Mouse (Mus musculus) inflammation-experienced regulatory T-cells, adult 6 months (primary cell): ENCODE results near the gene Zfp213. TPM values are rescaled to one million over a fixed set of nuclear protein-coding genes. Genes with fewer than 3 reads are reported as not detected.

Source experiments
- ATAC-seq: one replicate; pipeline ENCODE4 v1.8.0; 2017
- polyA plus RNA-seq, 3 experiments: library from polyadenylated mRNA; unstranded; fragments of 100-300 nt; shearing (Covaris generic); gene quantifications; one replicate each; pipeline ENCODE4 v1.2.1; 2017

Zfp213 gene
- polyA plus RNA-seq, 3 experiments from 2014 or later: 4.0 to 5.5 (median 4.8) TPM

- ATAC-seq: no peak
Measured at GRCm38 (mm10) chr17:23572059-23572458, 8.0 kb upstream of the Zfp213 start.

- ATAC-seq: no peak
Measured at GRCm38 (mm10) chr17:23571084-23571483, 7.0 kb upstream of the Zfp213 start.

GRCm38 (mm10) chr17:23570017-23570416 is 6.0 kb upstream of the Zfp213 start:
- peak; percentile 87 for ATAC-seq

- ATAC-seq: no peak
Measured at GRCm38 (mm10) chr17:23568370-23568769, 4.3 kb upstream of the Zfp213 start.

GRCm38 (mm10) chr17:23566787-23567186 is 2.7 kb upstream of the Zfp213 start:
- ATAC-seq: peak; percentile 19

- no peak for ATAC-seq
Measured at GRCm38 (mm10) chr17:23564368-23564715, 304 bp upstream of the Zfp213 start.

- no peak for ATAC-seq
Measured at GRCm38 (mm10) chr17:23559767-23560166, 4.3 kb downstream of the Zfp213 start.

GRCm38 (mm10) chr17:23555243-23555916 is 8.7 kb downstream of the Zfp213 start:
- ATAC-seq: no peak

- no peak for ATAC-seq
Measured at GRCm38 (mm10) chr17:23554321-23554720, 9.7 kb downstream of the Zfp213 start.

GRCm38 (mm10) chr17:23553634-23554120 is 10.4 kb downstream of the Zfp213 start:
- ATAC-seq: no peak

- ATAC-seq: no peak
Measured at GRCm38 (mm10) chr17:23552896-23553633, 11.0 kb downstream of the Zfp213 start.

GRCm38 (mm10) chr17:23551963-23552362 is 12.1 kb downstream of the Zfp213 start:
- ATAC-seq: no peak

GRCm38 (mm10) chr17:23551416-23551815 is 12.6 kb downstream of the Zfp213 start:
- no peak for ATAC-seq

- ATAC-seq: peak; percentile 50
Measured at GRCm38 (mm10) chr17:23550856-23551255, 13.2 kb downstream of the Zfp213 start.

GRCm38 (mm10) chr17:23550188-23550791 is 13.7 kb downstream of the Zfp213 start:
- ATAC-seq: peak; percentile 53

- no peak for ATAC-seq
Measured at GRCm38 (mm10) chr17:23549441-23549840, 14.6 kb downstream of the Zfp213 start.

- ATAC-seq: no peak
Measured at GRCm38 (mm10) chr17:23548615-23549014, 15.4 kb downstream of the Zfp213 start.

- ATAC-seq: no peak
Measured at GRCm38 (mm10) chr17:23547681-23548443, 16.2 kb downstream of the Zfp213 start.

- ATAC-seq: peak; percentile 38
Measured at GRCm38 (mm10) chr17:23546702-23547505, 17.1 kb downstream of the Zfp213 start.

GRCm38 (mm10) chr17:23546333-23546701 is 17.7 kb downstream of the Zfp213 start:
- peak; percentile 24 for ATAC-seq

GRCm38 (mm10) chr17:23545841-23546240 is 18.2 kb downstream of the Zfp213 start:
- no peak for ATAC-seq

- ATAC-seq: no peak
Measured at GRCm38 (mm10) chr17:23544766-23545165, 19.3 kb downstream of the Zfp213 start.
